Mouse (Mus musculus): ENCODE measurements around the gene Tusc2.

DNA sequence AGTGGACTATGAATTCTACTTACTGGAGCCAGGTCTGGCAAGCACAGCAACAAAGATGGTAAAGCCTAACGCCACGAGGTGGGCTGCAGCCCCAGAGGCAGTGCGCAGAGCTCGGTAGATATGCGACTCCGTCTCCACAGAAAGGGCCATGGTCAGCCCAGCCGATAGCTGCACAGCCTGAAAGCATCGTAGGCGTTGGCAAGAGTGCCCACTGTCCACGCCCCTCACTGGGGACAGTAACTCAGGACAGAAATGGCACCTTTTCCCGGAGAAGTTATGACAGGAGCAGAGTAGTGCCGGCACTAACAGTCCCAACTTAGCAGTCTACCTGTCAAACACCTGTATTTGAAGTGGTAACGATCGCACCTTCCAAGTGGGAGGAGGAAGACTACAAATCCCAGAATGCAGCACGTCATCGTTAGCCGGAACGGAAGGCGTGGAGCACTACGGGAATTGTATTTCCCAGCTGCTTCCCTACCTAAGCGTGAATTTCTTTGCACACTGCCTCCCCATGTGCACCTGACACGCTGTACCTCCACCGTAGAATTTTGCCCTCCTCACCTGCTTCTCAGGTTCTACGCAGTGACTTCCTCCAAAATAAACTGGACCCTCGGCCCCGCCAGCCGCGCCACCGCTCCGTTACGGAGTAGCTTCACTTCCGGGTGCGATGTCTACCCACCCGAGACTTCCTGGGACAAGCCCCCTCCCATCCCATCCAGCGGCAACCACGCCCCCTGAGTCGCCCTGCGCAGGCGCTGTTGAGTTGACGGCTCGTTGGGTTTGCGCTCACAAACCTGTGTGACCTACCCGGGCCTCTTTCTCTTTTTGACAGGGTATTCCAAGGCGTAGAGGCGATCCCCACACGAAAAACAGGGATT lies 21.3 kb upstream of the Tusc2 start, which contains the start of the genes Cyb561d2 and Nprl2:
- TF ChIP-seq CTCF (IDR thresholded peaks at IDR 0.05; ENCODE audit: low read depth) (no peak), EP300 (IDR thresholded peaks at IDR 0.05; ENCODE audit: low read depth) (no peak)
